Mouse (Mus musculus): ENCODE measurements around the gene Sell.
"Not testable (repeated sequence)": the region's sequence is repeated elsewhere in the genome, so short reads cannot be mapped to it uniquely, and the experiment has no call there.

Sell gene

DNA sequence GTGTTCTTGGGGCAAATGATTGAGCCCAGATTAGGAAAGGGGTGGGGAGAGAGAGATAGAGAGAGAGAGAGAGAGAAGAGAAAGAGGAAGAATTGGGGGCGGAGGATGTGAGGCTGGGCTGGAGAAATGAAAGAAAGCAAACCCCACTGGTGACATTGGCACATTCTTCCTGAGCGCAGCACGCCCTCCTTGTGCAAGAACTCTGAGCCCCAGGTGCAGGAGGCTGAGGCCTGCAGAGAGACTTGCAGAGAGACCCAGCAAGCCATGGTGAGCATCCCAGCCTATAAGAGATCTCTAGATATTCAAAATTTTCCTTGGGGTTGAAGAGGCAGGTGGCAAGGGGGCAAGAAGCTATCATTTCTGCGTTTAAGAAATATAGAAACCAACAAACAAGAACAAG lies at the start of gene Sell:
TSS of gene Sell (plus strand) at position 58 of the 400 bp plus-strand sequence.
- peak; percentile 58 to 59 for DNase-seq

DNA sequence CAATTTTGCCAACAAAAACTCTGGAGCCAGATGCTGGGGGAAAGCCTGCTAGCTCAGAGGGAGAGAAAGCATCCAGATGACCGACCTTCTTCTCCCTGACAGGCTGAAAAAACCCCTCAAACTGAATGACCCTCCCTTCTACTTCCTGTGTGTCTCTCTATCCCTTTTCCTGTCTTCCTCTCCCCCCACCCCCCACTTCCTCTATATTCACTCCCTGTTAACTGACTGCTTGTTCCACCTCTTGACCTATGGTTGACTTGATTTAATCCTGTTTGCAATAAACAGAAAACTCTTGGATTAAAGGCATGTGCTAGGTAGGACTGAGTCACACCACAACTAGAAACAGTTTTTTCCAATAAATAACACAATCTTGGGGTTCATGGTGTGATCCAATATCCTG lies 47.2 kb upstream of the Sell start:
- no peak for DNase-seq

DNA sequence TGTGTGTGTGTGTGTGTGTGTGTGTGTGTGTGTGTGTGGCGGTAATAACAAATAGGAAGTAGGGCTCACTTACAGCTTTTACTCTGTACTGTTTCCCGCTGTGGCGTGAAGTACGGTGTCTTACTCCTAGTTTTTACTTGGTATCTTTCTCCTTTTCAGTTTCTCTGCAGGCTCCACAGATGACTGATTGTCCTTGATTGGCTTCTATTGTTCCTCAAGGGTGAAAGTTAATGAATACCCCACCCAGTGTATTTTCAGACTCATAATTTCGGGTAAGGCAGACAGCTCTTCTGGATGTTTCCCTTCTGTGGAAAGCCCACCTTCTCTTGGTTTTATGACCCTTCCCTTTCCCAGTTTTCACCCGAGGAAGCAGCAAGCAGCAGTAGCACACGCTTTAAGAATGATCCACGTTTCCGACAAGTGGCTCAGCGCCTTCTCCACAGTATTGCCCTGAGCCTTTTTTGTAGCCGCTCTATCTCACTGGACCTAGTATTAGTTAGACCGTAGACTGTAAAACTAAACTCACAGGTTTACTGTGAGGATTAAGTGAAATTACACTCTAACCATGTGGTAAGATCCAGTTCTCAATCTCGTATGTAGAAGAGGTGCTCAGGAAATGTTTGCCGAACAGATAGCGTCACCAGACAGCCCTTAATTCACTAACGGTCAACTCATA lies 43.4 kb upstream of the Sell start:
- no peak for DNase-seq

DNA sequence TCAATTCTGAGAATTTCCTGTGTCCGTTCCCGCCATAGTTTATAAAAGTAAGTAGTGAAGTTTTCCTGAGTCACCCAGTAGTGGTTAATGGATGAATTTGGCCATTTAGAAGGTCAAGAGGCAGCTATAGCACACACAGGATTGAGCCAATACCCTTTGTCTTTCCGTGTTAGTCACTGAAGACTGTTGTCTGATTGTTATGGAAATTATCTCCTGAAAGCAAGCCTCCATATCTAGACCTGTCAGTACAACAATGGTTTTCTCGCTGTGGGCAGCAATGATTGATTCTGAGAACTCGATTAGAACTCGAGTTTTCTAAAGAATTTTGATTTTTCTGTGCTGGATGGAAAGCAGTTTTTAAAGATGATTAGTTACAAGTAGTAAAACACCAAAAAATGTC lies 42.0 kb upstream of the Sell start:
- DNase-seq: no peak

DNA sequence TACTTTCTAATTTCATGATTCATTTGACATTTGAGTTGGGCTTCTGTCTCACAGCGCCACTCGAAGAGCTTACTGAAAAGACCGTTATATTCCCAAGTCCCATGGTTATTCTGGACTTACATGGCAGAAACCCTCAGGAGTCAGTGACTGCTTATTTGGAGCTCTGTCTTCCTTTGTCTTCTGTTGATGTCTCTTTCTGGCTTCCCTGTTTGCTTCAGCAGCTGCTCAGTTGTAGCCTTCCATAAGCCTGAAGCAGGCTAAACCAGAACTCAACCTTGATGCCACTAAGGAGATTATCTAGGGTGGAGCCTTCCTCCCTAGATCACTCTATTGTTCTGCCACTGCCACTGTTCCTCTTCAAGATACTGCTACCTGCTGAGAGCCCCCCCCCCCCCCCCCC lies 41.0 kb upstream of the Sell start:
- not testable (repeated sequence) for DNase-seq

DNA sequence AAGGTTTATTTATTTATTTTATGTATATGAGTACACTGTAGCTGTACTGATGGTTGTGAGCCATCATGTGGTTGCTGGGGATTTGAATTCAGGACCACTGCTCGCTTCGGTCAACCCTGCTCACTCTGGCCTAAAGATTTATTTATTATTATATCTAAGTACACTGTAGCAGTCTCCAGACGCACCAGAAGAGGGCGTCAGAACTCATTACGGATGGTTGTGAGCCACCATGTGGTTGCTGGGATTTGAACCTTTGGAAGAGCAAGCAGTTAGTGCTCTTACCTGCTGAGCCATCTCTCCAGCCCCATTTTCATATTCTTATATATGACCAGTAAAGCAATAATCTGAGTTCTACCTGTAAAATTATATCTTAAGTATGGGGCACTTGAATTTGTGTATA lies 39.7 kb upstream of the Sell start:
- peak in 1 of 2 experiments; percentile 12 for DNase-seq

DNA sequence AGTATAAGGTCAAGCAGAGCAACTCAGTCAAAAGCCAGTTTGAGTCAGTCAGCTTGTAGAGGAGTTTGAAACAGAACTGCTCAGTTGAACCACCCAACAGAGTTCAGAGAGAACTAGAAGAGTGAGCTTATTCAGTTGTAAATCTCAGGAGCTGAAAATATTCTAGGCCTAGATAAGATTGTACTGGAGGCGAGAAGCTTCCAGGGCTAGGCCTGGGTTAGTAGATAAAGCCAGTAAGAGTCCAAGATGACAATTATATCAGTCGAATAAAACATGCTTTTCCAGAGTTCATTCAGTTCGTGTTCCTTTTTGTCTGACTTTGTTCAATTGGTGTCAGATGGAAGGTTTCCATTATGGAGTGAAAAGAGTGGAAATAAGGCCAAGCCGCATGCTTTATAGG lies 36.1 kb upstream of the Sell start:
- no peak for DNase-seq

DNA sequence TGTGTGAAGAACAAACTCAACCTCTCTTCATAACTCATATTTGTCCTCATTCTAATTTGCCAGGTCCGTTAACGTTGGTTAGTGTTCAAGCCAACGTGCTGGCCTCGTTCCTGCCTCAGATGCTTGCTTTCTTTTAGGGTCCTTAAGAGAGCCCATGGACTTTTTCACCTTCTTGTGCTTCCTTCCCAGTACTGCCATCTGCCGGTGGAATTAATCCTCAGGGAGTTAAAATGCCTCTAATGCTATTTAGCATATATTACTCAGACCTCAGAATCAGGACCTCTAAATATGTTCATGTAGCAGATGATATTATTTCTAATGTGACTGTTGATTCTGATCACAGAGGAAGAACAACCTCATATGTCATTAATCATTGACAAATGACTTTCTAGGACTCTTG lies 34.4 kb upstream of the Sell start:
- peak; percentile 52 to 54 for DNase-seq

DNA sequence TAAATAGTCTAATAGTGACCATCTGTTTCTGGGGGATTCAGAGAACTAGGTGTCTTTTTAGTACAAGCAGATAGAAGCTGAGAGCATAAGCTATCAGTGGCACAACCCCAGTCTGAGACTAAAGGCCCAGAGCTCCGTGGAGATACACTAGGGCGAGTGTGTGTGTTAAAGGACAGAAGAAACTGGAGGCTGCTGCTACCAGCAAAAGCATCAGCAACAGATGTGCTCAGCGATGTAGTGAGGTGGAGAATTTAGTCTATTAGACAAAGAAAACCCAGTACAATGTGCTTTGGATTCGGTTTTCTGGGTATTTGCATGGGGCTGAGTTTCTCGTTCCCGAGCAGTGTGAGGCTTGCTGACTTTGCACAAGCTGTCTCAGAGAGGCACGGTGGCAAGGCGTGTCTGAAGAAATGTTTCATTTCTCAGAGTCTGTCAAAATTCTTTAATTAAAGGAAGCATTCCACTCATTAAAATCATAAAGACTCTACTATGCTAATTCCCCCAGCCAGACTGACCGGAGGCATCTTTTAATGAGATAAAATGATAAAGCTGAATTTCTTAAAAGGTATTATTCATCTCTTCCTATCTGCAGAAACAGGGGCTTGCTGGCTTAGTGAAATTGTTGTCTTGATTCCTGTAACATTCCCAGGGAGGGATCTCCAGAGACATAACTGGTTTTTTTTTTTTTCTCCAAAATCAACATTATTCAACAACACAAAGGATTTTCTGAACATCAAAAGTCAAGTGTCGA lies 21.2 kb upstream of the Sell start:
- no peak for DNase-seq

DNA sequence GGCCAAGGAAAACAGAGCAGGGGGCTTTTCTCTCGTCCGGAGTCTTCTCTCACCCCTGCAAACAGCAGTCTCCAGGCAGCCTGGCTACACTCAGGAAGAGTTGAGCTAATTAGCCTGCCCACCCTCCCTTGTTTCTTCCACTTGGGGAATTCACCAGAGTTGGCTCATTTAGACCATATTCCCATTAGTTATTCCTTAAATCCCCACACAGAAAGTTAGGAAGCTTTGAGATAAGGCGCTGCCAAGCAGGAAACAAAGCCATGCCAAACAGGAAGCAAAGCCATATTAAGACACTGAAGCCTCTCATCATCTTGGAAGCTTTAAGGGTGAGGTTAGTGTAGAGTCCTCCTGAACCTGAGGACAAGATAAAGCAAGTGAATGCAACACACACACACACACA lies 18.2 kb upstream of the Sell start:
- DNase-seq: no peak

DNA sequence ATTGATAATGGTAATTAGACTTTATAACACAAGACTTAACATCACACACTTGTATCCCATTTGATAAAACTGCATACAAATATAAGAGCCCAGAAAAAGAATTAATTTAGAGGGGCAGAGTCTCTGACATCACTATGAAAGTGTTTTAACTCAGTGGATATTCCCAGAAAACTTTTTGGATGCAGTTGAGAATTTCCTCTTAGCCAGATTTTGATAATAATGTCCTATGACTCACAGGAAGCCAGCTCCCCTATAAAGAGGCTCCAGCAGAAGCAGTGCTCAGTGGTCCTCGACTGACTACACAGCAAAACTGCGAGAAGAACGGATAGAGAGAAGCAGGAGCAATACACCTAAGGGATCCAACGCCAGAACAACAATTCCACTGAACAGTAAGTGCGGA lies 13.8 kb upstream of the Sell start, which contains the start of gene Sele:
TSS of gene Sele (plus strand) at position 301 of the 400 bp plus-strand sequence.
- no peak for DNase-seq

DNA sequence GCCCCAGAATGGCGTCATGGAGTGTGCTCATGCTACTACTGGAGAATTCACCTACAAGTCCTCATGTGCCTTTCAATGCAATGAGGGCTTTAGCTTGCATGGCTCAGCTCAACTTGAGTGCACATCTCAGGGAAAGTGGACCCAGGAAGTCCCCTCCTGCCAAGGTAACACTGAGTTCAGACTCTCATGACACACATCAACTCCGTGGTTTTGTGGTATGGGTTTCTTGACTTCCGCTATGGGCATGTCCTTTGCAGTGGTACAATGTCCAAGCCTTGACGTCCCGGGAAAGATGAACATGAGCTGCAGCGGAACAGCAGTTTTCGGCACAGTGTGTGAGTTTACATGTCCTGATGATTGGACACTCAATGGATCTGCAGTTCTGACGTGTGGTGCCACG lies 8.2 kb upstream of the Sell start:
- DNase-seq: no peak

DNA sequence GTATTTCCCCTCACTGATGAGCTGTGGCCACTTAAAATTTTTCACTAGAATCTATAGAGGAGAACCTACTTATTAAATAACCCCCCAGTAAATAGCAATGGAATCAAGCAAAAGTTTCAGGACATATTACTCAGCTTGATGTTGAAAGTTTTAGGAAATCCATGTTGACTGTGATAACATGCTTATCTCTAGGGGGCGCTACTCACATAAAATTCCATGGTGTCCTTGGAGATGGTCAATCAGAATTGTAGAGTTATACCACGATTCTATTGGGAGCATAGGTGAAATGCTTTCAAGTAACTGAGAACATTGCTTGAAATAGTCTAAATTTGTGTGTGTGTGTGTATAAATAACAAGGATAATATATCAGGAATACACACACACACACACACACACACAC lies 7.0 kb upstream of the Sell start:
- DNase-seq: peak in 1 of 2 experiments; percentile 45

DNA sequence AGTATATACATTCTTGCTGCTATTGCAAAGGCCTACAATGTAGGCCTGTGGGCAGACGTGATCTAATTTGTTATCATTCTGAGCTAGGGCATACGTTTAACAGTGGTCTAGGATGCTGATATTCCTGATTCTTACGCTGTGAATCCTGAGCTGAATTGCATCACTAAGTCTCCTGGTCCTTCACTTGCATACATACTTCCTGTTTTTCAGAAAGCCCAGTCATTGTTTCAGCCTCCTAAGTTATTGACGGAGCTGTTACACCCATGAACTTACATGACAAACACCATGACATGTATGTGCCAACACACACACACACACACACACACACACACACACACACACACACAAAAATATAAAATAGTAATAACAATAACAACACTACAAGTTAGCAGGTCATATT lies 1.7 kb upstream of the Sell start:
- DNase-seq: no peak

DNA sequence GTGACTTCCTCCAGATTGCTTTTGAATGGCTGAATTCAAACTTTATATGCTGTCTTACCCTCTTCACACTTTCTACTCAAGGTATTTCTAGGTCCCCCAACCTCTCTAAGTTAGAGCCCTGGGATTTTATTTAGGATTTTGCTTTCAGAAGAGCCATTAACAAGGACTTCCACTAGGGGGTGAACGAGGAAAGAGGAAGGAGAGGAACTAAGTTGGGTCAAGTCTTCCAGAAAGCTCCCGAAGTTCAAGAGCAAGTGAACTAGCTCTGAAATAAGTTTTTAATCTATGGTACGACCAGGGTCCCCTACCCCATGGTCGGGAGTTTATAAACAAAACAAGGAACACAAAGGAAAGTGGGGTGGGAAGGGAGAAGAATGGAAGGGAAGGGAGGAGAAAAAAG lies 504 bp upstream of the Sell start:
- peak; percentile 41 to 48 for DNase-seq

DNA sequence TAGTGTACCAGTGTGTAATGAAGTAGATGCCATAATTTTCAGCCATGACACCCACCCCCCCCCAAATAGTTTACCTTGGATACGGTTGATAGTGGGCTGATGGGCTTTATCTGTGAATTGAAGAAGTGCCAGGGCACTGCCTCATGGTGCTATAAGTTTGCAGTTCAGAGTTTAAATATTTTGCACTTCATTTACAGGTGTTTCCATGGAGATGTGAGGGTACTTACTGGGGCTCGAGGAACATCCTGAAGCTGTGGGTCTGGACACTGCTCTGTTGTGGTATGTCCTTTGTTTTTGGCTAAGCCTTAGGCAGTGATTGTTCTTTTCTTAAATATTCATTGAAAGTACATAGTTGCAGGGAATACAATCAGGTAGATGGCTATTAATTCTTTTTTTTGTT lies 1.1 kb downstream of the Sell start:
- DNase-seq: no peak

DNA sequence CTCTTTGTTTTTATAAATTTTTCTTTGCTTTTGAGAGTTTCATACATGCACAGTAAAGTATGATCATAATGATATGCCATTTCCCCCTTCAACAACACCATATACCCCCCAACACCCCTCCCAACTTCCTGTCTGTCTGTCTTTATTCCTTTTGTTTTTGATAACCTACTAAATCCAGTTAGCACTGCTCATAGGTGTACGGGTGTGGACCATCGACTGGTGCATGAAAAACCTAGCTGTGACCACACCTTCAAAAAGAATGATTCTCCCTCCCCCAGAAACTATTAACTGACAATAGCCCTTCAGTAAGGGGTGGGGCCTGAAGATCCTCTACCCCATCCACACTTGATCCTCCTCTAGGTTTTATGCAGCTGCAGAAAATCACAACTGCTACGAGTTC lies 2.0 kb downstream of the Sell start:
- DNase-seq: no peak

DNA sequence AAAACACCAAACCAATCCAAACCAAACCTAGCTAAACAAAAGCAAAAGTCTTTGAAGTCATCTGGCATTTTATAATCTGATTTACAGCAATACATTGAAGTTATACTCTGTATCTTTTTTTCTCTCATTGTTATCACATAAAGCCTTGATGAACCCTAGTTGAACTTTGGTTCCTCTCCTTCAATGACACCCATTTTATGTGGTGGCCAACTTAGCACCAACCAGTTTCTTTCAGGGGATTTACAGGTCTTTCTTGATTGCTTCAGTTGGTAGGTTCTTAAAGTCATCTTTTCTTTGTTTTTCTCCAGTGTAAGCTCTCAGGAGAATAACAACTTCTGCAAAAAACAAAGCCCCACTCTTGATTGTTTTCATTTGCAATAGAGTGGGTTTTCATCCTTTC lies 7.5 kb downstream of the Sell start:
- DNase-seq: no peak

DNA sequence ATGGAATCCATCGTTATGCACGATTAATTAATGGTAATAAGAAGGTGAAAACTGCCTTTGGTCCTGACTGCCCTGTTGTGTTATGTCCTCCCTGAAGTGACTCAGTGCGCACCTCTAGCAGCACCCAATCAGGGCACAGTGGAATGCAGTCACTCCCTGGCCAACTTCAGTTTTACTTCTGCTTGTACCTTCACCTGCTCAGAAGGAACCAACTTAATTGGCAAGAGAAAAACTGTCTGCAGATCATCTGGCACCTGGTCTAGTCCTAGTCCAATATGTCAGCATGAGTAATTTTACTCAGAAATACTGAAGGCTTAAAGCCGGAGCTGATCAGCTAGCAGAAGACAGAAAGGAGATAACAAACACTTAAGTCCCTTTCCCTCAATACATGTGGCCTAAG lies 8.7 kb downstream of the Sell start:
- DNase-seq: peak; percentile 60 to 63

DNA sequence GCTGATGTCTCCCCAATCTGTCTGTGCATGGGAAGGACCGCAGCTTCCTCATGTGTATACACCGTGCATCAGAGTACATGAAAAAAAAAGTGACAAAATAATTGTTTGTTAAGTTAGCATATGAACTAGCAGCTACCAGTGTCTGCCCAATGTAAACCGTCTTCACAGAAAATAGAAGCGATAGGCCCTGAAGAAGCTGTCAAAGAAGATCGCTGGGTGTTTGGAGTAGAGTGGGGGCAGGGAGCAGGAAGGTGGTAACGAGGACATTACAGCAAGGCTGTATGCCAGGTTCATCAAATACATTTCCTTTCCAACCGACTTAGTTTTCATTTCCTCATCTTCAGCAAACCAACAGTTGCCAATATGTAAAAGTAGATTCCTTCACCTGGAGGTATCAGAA lies 9.3 kb downstream of the Sell start:
- peak; percentile 67 to 68 for DNase-seq

DNA sequence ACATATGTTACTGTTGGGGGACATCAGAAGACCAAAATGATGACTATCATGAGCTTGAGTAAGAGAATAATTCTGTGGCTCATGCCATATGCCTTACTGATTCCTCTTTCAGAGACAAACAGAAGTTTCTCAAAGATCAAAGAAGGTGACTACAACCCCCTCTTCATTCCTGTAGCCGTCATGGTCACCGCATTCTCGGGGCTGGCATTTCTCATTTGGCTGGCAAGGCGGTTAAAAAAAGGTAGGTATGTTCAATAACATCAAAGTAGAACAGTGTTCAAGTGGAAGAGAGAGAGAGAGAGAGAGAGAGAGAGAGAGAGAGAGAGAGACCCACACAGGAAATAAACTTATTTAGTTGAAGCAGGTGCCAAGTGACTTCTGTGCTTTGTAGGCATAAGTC lies 10.2 kb downstream of the Sell start:
- no peak for DNase-seq

DNA sequence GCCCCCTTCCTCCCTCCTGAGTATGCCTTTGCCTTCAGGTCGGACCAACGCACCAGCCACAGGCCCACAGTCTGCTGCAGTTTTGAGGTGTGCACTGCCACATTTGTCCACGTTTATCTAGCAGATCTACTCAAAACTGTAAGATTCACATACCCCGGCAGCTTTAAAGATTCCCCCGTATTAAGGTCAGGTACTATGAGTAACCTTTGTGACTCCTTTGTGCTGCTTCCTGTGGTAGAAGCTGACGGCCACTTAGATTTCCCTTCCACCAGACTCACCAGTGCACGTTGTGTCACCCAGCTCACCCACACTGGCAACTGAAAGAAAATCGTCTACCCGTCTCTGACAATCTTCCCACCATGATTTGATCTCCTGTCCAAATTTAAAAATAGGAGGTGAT lies 11.3 kb downstream of the Sell start:
- no peak for DNase-seq

DNA sequence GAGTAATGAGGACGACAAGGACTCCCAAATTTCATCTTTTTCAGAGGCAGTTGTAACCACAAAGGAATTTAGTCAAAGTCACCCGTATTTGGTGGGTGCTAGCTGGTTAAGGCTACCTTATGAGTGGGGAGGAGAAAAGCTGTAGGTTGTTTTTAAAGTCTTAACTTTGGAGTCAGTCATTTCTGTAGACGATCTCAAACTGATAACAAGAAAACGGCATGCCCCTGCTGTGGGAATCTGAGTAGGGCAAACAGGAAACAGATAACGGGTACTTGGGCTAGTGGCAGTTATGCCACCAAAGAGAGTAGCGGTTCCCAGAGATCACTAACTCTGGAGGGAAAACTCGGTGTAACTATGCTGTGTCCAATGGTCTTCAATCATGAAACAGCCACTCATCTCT lies 12.0 kb downstream of the Sell start:
- no peak for DNase-seq

DNA sequence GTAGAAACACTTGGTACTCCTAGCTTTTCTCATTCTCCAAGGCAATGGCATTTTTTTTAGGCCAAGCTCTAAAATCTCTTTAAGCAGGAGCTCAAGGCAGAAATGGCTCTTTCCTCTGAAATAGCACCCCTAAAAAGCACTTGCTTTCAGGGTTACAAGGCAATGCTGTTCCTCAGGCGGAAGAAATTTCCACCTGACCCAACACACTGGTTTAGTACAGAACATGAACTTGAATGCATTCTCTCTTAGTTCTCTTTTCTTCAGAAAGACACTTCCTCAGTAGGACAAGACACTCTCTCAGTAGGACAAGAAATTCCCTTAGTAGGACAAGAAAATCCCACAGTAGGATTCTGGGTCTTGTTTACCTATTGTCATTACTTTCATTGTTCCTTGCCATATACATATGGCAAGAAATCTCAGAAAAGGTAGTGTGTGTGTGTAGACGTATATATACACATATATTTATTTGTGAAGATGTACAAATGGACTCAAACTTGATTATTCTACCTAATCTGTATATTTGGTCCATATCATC lies 12.9 kb downstream of the Sell start:
- no peak for DNase-seq

DNA sequence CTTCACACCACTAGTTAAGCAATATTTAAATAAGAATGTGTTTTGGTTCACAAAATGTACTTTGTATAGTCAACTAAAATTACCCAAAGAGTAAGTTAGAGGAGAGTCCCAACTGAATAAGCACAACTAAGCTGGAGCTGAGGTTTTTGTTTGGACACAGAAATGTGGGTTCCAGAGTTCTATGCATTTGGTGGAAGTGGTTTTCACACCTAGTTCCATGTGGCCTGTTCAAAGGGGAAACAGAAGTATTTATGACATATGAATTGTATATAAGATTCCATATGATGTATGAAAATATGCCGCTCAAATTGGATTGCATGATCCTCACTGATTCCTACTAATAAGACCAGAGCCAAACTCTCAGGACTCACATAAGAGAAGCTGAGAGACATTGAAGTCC lies 13.6 kb downstream of the Sell start:
- DNase-seq: no peak

Data from B cell, adult 2 months (primary cell).